Mouse (Mus musculus) kidney, adult 18-20 months (tissue): ENCODE measurements at regions not wholly inside any gene's neighbourhood (a gene's known extent, or its start where the extent isn't known, plus 50 kb on each side); places are given as distances from the start of the nearest gene placed in this dataset.

Experiments used
- DNase-seq: peaks from one replicate; pipeline ENCODE4 v3.0.0; 2021

DNA sequence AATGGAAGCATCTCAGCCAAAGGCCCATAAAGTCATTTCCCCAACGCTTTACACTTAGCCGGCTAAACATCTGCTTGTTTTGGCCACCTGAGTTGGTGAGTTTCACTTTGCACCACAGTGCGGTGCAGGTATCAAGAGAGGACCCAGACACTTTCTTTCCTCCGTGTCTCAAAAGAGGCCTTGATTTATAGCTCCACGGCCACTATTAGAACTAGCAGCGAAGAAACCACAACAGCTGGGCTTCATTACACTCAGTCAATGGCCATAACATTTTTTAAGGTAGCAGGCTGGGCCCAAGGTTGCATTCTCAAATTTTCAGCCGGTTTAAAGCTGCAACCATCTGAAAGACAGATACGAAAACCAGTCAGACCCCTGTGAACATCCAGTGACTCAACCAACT is 103.4 kb downstream of the Mreg start:
- DNase-seq = no peak

DNA sequence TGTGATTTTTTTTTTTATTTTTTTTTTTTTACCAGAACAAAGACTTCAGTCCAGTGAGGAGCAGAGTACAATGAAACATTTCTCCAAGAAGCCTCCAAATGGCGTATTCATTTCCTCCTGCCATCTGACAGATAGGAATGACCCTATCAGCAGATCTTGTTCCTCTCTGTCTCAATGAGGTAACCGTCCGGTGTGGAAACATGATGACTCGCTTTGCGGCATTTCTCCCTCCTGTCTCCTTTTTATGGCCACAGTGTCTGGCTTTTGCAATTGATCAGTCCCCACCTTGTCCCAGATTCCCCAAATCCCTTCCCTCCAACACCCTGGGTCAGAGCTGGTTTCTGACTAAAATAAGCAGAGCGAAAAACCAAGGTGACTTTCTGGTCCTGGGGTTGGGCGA is 105.0 kb downstream of the Mreg start:
- no peak for DNase-seq

- no peak for DNase-seq
Observed at GRCm38 (mm10) chr1:72106655-72107054, 105.5 kb downstream of the Mreg start.

DNA sequence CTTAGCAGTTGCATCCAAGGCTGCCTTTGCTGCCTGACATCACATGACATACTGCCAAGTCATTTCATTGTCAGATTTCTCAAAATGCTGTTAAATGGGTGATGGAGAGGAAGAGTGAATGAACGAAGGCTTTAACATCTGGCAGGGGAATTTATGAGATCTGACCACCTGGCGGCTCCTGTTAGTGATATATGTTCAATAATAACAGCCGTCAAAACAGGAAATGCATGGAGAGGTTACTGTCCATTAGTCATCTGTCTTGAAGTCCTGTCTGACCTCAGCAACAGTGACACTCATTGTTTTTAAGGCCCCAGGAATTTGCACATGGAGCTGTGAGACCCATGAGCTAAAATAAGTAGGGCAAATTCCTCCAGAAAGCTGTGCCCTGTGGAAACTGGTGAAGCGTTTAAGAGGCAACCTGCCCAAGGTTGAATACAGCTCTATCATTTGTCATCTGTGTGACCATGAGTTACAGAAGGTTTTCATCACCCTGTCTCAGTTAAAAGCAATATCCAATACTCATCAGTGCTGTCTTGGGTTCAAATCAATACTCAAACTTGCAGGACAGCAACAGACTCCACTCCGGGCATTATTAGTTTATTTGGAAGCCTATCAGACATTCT is 106.6 kb downstream of the Mreg start:
- DNase-seq = no peak

- DNase-seq = no peak
Observed at GRCm38 (mm10) chr1:72103962-72104361, 108.1 kb downstream of the Mreg start.

- no peak for DNase-seq
Observed at GRCm38 (mm10) chr1:72103387-72103786, 108.7 kb downstream of the Mreg start.

DNA sequence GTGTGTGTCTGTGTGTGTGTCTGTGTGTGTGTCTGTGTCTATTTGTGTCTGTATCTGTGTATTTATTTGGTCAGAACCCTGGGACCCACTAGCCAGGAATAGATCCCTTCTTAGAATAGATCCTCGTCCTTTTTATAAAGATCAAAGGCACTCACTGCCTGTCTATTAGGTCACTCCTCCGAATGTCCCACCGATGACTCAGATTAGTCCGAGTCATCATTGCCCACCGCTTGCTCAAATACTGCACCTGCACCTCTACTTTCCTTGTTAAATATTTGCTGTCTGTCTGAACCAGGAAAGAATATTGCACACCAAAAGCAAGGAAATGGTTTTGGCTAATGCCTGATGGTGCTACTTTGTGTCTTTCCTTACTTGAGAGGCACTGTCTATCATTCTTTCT is 112.7 kb downstream of the Mreg start:
- no peak for DNase-seq

GRCm38 (mm10) chr1:72091344-72091743 is 120.8 kb downstream of the Mreg start:
- no peak for DNase-seq

GRCm38 (mm10) chr1:72085661-72086060 is 126.4 kb downstream of the Mreg start:
- no peak for DNase-seq

DNA sequence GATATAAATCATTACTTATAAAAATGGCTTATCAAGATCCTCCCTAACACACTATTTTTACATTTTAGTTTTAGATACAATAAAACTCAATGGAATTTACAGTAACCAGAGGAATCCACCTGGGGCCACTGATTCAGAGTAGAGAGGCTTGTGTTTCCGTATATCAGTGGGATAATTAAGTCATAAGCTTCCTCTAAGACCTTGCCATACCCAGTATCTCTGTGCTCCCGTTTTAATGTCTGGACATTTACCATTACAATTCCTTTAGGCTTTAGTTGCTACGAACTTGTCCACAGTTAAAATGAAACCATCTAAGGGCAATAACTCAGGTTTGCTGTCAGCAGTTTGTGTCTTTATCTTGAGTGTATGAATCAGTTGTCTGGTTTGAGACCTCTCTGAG is 127.9 kb downstream of the Mreg start:
- no peak for DNase-seq

- no peak for DNase-seq
Observed at GRCm38 (mm10) chr1:72082366-72082765, 129.7 kb downstream of the Mreg start.

DNA sequence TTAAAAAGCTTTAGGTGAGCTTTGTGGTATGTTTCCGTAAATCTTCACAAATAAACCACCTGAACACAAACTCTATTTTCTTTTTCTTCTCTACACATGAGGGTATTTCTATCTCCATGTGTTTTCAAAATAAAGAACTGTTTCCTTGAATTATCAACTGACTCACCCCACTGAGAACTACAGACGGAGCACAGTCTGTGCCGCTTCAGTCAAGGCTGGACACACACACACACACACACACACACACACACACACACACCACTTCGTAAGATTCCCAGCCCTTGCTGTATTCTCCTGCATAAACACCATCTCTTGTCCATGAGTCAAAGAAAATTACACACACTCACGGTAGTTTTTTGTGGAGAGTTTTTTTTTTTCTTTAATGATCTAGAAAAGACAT is 130.3 kb downstream of the Mreg start:
- DNase-seq = no peak

DNA sequence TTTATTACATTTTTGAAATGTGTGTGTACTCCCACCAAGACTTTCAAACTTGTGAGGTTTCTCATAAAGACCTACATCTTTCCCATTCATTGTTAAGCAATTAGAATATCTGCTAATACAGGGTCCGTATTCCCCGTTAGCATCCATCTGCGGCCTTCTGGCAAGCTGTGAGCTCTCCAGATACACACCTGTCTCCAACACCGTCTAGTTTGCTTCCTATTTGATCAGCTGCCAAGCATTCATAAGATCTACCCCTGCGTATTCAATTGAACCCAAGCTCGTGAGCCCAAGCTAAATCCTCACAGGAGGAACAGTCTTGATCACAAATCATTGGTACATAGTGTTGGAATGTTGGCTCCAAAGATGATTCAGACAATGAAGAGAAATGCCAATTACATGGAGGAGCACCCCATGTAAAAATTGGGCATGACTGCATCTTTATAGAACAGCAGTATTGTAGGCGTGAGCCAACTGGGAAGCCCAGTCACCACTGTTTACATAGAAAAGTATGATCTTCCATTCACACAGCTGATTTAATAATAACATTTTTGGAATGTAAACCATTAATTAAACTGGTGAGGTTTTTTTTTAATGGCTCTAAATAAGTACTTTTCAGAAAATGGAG is 133.1 kb downstream of the Mreg start:
- DNase-seq = no peak

- DNase-seq = no peak
Observed at GRCm38 (mm10) chr1:72076341-72076740, 135.8 kb downstream of the Mreg start.

GRCm38 (mm10) chr1:72075464-72075863 is 136.6 kb downstream of the Mreg start:
- DNase-seq = no peak

- DNase-seq = no peak
Observed at GRCm38 (mm10) chr1:72073245-72073644, 138.9 kb downstream of the Mreg start.

DNA sequence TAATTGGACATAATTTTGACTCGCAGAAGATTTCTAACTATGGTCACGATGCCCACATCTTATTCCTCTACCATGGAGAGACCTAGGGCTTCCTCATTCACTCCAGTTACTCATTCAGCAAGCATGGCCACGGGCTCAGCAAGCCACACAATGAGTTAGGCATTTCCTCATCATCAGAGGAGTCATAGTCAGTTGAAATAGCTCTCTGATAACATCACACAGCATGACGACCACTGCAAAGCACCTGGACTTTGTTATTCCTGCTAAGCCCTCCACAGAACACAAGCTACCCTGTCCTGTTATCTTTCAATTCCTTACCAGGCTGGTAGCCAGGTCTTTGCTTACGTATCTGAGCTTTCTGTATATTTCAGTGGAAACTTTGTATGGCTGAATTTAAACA is 141.6 kb downstream of the Mreg start:
- no peak for DNase-seq

- DNase-seq = no peak
Observed at GRCm38 (mm10) chr1:72069056-72069455, 143.1 kb downstream of the Mreg start.

DNA sequence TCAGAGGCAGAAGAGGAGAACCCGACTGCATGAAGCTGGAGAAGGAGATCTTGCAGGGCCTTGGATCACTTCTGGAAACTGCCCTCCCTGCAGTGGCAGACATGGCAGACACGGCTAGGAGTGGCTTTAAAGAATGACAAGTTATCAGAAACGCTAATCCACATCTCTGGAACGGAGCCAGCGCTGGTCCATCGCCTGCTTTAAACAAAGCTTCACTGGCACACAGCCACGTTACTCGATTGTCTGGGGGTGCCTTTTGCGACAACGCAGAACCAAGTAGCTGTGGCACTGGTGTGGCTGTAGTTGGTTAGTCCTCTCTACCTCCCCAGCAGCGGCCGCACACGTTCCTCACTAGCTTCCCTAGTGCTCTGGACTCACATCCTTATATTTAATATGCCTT is 147.0 kb downstream of the Mreg start:
- no peak for DNase-seq

GRCm38 (mm10) chr1:72060393-72060792 is 151.7 kb downstream of the Mreg start:
- DNase-seq = no peak

DNA sequence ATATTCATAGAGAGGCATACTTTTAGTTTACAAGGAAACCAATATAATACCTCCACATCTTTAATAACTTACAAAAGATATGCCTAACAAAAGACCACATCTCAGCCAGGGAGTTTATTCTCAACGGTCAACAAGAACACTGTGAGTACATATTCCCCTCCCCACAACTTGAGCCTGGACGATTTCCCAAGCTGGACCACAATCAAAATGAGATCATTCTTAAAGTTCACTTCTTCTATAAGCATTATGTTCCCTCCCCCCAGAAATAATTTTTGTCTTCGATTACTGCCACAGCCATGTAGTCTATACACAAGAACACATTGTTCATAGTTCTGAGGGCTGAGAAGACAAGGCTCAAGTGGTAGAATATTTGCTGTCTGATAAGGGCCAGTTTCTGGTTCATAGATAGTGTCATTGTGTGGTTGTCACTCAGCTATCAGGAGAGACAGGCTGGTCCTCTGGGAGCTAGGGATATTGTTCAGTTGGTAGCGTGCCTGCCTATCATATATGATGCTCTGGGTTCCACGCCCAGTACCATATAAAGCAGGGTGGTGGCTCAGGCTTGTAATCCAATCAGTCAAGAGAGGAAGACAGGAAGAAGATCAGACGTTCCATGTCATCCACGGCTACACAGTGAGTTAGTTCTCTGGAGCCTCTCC is 153.9 kb downstream of the Mreg start:
- no peak for DNase-seq

- no peak for DNase-seq
Observed at GRCm38 (mm10) chr1:72054541-72054940, 157.6 kb downstream of the Mreg start.

GRCm38 (mm10) chr1:72050858-72051257 is 161.2 kb downstream of the Mreg start:
- DNase-seq = no peak

DNA sequence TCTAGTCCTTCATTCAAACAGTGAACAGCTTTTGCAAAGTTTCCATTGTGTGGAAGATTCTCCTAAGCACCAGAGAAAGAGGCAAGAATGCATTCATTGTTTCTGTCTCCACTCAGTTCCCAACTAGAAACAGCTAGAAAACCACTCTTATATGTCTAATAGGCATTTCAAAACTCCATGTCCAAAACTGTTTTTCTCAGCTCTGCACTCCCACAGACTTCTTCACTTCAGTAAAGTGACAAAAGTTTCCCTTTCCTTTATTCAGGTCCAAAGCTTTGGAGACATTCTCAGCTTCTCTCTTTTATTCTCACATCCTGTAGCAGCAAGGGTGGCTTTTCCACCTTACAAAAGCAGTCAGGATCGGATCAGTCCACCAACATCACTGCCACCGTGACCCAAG is 166.0 kb downstream of the Mreg start:
- DNase-seq = no peak

GRCm38 (mm10) chr1:72038518-72038917 is 173.6 kb downstream of the Mreg start:
- no peak for DNase-seq
